Mouse (Mus musculus): ENCODE data around the gene Anp32e. TPM values are rescaled to one million over a fixed set of nuclear protein-coding genes. Genes with fewer than 3 reads are reported as not detected.
"Not testable (repeated sequence)": the region's sequence is repeated elsewhere in the genome, so short reads cannot be mapped to it uniquely, and the experiment has no call there.

Anp32e gene
- total RNA-seq, 2 experiments from 2014 or later, result 91.6 to 99.3 TPM

DNA sequence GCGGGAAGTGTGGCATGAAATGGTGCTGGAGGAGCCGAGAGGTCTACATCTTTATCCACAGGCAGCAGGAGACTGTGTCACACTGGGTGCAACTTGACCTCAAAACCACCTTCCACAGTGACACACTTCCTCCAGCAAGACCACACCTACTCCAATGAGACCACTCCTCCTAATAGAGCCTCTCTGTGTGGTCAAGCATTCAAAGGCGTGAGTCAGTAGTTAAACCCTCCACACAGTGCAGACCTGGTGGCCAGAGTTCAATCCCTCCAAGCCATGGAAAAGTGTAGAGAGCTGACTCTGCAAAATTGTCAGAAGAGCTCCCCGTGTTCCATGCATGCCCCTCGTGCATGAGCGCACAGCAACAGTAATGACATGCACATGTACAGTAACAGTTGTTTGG is 13.7 kb downstream of the Anp32e start:
- no peak for DNase-seq

DNA sequence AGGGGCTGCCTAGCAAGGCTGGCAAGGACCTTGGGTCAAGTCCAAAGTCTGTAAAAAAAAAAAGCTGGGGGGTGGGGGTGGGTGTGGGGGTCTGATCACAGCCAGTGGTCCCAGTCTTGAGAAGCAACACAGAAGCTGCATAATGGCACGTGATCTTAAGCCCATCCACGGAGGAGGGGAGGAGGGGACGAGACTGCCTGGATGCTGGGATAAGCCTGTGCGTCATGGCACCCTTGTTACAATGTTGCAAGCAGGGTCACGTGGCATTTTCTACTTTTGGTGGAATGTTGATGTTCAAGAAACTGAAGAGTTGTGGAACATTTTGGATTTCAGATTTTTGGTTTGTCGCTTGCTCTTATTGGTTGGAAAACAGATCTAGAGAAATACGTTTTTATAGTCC is 14.2 kb downstream of the Anp32e start:
- no peak for DNase-seq

DNA sequence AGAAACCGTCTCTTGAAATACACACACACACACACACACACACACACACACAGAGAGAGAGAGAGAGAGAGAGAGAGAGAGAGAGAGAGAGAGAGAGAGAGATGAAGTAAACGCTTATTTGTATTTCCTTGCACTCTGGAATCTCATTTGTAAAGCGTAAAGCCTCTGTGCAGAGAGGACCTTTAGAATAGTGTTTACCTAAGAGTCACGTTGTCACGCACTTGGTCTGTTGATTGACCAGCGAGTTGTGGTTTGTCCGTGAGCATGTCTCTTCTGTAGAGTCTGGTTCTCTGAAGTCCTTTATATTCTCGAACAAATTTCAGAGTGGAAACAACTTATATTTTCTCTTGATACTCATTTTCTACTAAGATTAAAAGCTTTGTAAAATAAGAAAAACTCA is 15.7 kb downstream of the Anp32e start:
- no peak for DNase-seq

DNA sequence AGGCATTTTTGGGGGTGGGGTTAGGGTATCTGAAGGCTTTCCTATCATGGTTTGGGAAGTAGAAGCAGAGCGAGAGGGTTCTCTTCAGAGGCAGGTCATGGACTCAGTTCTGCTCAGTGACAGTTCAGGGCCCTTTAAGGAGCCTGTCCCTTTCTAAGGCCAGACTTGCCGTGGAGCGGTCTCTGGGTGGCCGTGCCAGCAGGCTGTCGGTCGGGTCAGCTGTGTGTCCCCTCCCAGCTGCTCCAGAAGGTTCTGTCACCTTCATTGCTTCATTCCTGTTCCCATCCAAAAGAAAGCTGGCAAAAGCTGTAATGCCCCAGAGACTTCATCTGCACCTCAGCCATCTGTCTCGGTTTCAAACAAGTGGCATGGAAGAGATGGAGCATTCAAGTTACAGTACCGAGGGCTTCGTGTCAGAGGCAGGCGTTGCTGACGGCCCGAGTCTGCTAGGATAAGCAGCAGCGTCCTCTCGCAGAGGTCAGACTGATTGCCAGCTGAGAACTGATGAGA is 16.7 kb downstream of the Anp32e start:
- DNase-seq, result peak in 1 of 2 experiments; percentile 27

DNA sequence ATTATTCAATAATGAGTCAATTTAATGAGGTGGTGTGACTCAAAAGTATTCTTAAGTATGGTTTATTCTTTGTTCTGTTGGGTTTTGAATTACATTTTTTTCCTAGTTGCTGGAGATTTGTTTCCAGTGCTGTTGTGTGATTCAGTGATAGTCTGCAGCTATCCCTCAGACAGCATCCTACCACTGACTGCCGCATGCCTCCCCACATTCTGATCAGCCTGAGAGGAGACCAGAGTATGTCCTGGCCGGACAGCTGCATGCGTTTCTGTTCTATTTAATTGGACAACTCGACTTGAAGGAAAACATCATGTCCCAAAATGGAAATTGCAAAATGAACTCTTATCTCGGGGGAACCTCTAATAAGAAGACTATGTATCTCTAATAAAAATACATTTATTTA is 19.3 kb downstream of the Anp32e start:
- no peak for DNase-seq

DNA sequence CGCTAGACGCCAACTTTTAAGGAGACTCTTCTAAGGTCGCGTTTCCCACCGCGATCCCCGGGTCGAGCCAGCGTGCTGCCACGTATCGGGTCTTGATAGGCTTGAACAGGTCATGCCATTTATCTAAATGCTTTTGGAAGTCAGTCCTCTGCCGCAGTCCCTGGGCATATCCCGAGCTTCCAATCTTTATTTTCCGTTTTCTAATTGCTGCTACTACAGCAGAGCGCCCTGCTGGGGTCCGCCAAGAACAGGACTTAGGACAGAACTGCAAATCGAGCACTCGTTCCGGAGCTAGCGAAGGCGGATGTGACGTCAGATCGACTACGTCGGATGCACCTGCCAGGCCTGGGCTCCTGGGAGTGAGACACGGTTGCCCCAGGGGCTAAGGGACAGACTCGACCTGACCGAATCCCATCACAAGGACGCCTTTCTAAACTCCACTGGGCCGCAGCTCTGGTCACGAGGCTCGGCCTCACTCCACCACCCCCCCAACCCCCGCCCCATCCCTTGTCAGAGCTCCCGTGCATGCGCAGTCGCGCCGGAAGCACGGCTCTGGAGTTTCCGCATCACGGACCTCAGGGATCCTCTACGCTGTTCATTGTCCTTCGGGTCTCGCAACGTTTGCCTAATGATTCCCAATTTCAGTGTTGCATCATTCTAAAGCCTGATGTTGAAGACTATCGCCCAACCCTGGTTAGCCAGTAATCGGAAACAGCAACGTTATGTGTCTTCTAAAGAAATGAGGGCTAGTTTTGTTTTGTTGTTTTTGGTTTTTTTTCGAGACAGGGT is 21.9 kb downstream of the Anp32e start:
- peak; percentile 93 to 94 for DNase-seq

DNA sequence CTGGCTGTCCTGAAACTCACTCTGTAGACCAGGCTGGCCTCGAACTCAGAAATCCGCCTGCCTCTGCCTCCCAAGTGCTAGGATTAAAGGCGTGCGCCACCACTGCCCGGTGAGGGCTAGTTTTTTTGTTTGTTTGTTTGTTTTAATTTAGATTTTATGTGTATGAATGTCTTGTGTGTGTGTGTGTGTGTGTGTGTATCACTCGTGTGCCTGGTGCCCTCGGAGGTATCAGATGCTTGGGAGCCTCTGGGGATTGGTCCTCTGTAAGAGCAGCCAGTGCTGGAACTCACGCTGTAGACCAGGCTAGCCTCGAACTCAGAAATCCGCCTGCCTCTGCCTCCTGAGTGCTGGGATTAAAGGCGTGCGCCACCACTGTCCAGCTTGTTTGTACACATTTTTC is 22.5 kb downstream of the Anp32e start:
- DNase-seq, result not testable (repeated sequence)

DNA sequence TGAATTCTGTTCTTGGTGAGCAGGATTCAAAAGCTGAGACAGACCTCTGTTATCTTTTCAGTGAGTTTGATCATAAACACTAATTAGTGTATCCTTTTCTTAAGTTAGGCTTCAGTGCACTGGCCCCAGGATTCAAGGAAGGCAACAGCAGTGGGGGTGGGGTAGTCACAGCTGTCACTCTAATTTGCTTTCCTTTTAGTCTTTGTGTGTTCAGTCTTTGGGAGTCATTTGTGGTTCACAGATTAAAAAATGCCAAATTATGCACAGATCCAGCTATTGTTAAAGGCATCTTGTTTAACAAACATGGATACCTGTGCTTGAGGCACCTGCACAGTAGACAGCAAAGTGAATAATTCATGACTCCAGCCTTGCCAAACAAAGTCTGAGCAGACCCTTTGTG is 24.0 kb downstream of the Anp32e start:
- no peak for DNase-seq

DNA sequence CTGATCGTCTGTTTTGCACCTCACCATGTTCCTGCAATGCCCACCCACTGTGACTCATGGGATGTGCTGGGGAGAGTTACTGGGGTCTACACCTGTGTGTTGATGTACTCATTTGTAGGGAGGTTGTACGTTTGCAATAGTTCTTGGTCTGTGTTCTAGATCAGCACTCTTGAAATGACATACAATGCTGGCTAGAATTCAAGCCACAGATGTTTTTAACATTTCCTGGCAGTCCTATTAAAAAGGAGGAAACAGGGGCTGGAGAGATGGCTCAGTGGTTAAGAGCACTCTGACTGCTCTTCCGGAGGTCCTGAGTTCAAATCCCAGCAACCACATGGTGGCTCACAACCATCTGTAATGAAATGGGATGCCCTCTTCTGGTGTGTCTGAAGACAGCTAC is 24.5 kb downstream of the Anp32e start:
- no peak for DNase-seq

DNA sequence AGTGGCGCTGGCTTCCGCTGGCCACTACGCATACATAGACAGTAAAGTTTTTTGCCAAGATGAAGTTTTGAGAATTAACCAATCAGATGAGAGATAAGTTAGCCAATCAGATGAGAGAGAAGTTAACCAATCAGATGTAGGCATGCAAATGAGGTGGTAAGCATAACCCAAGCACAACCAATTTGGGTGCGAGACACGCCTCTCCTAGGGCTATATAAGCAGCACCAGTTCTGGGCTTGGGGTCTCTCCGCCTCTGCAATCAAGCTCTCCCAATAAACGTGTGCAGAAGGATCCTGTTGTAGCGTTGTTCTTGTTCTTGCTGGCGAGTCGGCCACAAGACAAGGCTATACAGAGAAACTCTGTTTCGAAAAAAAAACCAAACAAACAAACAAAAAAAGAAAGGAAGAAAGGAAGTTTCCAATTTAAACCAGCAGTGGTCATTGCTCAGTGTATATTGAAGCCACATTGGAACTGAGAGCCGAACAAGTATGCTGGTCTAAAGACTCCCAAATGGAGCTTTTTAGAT is 25.7 kb downstream of the Anp32e start:
- DNase-seq, result not testable (repeated sequence)

DNA sequence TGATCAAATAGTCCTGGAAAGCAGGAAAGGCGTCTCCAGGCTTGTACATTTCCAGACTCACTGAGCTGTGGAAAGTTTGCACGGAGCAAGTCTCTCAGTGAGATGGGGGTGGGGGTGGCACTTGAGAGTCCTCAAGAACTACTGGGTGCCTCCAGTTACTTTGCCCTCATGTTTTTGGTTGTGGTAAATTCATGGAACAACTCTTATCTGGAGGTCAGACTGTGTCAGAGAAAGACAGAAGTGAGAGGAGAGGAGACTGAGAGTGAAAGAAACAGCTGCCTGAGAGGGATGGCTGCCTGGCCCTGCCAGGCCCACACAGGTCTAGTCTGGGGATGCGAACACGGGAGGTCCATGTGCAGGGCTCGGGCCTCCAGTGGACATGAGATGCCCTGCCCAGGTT is 26.3 kb downstream of the Anp32e start:
- no peak for DNase-seq

DNA sequence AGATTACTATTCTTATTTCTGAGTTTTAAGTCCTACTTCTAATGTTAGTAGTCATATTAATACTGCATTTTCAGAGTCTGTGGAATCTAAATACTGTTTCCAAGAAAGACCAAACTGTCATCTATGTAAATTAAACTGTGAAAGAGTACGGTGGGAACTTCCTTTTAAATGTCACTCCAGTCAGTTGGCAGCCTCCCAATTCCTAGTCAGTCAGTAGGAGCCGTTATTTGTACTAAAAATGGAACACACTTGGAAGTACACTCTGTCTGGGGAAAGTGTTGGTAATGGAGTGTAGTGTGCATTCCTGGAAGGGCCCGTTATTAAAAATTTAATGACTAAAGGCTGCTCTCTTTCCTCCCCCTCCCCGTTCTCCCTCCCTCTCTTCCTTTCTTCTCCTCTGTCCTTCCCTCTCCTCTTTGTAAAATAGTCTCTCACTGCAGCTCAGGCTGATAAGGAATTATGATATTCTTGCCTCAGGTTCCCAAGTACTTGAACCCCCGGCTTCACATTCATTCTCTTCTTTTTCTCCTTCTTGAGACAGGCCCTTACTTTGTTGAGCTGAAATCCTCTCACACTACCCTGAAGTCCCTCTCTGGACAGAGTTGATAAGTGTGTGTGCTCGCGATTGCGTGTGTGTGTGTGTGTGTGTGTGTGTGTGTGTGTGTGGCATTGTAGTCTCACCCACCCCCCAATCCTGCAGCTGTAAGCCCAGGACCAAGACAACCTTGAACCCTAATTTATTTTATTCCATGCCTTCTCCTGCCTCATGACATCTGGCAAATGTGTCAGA is 28.5 kb downstream of the Anp32e start:
- peak in 1 of 2 experiments; percentile 58 for DNase-seq

DNA sequence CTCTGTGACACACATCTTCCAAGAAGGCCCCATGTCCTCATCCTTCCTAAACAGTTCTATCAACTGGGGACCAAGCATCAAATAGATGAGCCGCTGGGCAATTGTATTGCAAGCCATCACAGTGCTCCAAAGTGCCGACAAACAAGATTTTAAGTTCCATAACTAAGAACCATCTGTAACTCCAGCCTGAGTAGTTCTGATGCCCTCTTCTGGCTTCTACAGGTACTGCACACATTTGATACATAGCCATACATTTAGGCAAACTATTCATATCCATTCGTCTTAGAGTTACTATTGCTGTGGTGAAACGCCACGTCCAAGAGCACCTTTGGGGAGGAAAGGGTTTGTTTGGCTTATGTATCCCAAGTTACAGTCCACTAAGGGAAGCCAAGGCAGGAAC is 30.0 kb downstream of the Anp32e start:
- peak in 1 of 2 experiments; percentile 16 for DNase-seq

DNA sequence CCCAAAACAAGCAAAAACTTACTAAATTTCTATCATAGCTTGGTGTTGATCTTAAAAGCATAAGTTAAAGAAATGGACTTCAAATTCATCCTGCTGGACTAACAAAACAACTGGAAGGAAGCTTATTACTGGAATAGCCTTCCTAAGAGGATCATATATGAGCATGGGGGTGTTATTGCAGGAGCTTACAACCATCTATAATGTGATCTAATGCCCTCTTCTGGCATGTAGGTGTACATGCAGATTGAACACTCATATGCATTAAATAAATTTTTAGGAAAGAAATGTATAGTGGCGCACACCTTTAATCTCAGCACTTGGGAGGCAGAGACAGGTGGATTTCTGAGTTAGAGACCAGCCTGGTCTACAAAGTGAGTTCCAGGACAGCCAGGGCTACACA is 30.8 kb downstream of the Anp32e start:
- DNase-seq, result no peak

DNA sequence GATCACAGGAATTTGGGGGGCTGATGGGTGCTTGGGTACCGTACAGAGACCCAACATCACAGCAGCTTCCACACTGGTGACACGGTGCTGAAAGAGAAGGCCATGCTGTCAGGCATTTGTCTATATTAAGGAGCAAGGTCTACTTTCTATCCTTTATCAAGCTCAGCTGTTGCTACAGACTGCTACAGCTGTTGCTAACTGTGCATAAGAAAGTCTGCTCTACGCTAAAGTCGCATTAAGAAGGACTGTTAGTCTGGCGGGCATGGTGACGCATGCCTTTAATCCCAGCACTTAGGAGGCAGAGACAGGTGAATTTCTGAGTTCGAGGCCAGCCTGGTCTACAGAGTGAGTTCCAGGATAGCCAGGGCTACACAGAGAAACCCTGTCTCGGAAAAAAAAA is 33.1 kb downstream of the Anp32e start:
- not testable (repeated sequence) for DNase-seq

DNA sequence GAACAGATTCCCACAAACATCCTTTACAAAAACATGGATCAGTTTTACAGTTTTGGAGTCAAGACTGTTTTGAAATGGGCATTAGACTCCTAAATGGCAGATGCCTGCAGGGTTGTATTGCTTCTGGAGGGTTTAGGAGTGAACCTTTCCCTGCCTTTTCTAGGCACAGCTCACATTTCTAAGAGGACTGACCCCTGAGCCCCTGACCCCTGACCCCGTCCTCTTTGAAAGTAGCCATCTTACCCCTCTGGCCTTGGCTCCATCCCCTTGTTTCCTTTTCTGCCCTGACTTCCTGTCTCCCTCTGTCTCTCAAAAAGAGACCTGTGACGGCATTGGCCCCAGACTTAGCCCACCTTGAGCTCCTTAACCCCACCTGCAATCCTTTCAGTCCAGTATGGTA is 34.2 kb downstream of the Anp32e start:
- DNase-seq, result no peak

DNA sequence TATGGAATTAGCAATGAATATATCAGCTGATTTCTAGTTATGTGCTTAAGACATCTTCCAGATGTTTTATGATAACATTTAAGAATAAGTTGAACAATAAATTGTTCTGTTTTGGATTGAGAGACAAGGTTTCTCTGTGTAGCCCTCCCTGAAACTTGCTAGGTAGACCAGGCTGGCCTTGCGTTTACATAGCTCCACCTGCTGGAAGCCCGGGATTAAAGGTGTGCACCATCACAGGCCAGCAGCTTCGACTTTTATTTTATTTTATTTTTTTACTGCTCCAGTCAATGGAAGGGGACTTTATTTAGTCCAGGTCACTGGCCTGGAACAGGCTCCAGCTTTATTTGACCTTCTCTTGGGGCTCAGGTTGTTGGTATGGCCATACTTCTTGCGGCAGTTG is 34.6 kb downstream of the Anp32e start:
- peak; percentile 29 to 52 for DNase-seq

DNA sequence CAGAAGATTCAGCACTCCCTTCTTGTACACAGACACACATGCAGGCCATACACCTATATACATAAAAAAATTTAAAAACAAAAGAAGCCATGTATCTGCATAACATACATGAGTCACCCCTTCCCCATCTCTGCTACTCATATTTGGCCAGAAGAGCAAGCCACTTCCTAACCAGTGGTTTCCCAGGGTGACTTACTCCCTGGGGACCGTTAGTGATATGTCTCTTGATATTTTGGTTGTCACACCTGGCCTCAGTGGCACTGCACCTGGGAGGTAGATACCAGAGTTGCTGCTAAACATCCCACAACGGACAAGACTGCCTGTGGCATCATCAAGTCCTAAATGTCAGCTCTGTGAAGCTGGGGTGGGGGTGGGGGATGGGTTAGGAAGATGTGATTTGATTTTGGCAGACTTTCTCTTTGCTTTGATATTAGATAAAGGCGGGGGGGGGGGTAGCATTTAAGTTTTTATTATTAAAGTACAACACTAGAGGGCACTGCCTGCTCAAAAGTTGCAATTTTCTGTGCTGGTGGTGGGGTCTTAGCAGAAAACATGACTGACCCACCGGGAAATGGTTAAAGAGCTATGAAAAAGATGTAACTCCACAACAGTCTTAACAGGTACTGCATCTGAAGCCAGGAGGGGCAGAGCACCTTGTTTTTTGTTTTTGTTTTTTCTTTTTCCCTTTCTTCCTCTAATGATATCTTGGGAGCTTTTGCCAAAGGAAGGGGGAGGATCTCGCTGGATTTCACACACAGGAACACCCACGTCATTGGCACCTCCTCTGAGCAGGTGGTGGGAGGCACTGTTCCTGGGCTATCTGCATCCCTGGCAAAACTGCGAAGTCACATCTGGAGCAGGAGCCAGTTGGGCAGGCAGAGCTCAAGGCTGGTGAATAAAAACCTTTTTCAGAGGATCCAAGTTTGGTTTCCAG is 36.7 kb downstream of the Anp32e start:
- peak in 1 of 2 experiments; percentile 40 for DNase-seq

DNA sequence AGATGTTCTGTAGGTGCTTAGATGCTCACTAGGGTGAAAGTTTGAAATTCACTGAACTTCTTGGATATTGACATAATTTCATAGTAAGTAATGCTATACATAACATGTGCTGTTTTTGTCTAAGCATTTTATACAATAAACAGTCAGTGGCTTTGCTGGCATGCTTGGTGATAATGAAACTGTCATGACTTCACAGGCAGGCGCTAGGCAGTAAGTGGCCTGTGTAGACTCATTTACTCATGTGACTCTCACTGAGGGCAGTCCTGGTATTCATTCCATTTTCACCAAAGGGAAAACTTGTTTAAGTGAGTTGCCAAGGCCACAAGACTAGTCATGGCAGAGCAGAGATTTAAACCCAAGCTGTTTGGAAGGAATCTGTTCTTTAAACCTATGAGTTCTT is 40.2 kb downstream of the Anp32e start:
- no peak for DNase-seq

DNA sequence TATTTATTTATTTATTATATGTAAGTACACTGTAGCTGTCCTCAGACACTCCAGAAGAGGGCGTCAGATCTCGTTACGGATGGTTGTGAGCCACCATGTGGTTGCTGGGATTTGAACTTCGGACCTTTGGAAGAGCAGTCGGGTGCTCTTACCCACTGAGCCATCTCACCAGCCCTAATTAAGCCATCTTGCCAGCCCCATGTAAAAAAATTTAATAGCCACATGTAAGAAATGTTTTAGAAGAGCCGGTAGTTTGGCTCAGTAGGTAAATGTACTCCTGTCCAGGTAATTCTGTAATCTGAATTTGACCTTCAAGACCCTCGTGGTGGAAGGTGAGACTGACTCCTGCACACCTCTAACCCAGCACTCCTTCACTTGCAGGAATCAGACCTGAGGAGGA is 41.6 kb downstream of the Anp32e start:
- DNase-seq, result not testable (repeated sequence)

DNA sequence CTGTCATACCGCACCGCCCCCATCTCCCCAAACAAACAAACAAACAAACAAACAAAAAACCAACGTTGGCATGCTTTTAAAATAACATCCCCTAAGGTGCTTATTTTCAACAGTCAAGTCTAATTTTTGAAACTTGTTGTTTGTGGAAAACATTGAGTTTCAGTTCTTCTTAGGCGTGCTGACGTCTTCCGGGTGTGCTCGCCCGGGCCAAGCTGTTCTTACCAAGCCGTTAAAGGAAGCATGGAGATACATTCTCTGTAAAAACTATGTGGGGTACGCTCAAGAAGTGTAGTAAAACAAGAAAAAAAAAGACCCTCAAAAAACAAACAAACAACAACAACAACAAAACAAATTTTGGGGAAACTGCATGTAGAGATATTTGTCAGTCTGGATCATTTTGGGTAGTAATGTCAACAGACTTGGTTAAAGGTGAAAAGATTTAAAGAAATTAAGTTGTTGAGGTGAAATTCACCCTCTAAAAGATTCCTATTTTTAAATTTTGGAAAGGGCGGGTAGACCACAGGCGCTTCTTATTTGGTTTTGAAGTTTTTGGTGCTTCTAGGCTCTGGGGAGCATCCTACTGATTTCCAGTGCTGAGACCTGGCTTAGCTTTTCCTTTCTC is 43.3 kb downstream of the Anp32e start:
- DNase-seq, result no peak
